Mouse (Mus musculus): Measurements from ENCODE around the gene Ms4a4d. TPM values are rescaled to one million over a fixed set of nuclear protein-coding genes. Genes with fewer than 3 reads are reported as not detected.
"Not testable (repeated sequence)": the region's sequence is repeated elsewhere in the genome, so short reads cannot be mapped to it uniquely, and the experiment has no call there.

Ms4a4d gene
- polyA plus RNA-seq, 1 experiment from 2014 or later, result not detected

DNA sequence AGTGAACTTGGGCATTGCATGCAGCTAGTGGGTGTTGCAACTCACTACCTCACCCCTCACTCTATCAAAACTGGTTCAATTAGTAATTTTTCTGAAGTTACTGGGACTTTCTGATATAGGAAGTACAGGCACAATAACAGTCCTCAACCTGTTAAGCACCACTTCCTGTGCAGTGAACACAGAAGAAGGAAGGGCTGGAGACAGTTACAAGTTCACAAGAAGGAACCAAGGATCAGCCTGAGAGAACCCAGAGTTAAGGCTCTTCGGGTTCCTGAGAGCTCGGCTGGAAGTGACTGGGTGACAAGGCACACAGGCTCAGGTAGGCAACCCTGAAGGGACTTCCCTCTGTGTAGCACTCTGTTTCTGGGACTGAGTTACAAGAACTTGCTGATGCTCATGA is 18.2 kb upstream of the Ms4a4d start:
- 88% methylated on average over 2 of the region's 2 CpGs for WGBS
- not testable (repeated sequence) for H3K36me3 ChIP-seq; H3K27me3 ChIP-seq; H3K9me3 ChIP-seq (replicated peaks); H3K4me1 ChIP-seq; ATAC-seq (ENCODE audit: low FRiP score); H3K9ac ChIP-seq; H3K27ac ChIP-seq; H3K4me3 ChIP-seq; H3K4me2 ChIP-seq (replicated peaks)

DNA sequence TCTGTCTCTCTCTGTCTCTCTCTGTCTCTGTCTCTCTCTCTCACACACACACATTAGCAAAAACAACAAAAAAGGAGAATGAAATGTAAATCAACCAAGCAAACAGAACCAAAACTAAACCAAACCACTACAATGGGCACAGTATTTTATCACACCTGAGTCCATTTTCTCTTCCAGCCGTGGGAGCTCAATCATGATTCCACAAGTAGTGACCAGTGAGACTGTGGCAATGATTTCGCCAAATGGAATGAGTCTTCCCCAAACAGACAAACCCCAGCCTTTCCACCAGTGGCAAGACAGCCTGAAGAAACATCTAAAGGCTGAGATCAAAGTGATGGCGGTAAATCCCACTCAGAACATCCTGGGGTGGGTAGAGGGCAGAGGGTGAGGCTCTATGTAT is 16.5 kb upstream of the Ms4a4d start:
- no peak overlapping the region for H3K9ac ChIP-seq
- H3K4me3 ChIP-seq, result no peak overlapping the region
- no peaks in the 10 kb centered on the region for H3K36me3 ChIP-seq
- no peaks in the 10 kb centered on the region for H3K4me1 ChIP-seq
- no peak overlapping the region for H3K27ac ChIP-seq
- no peaks in the 10 kb centered on the region for H3K9me3 ChIP-seq (replicated peaks)
- H3K27me3 ChIP-seq, result no peaks in the 10 kb centered on the region
- WGBS, result 89% methylated on average over 3 of the region's 3 CpGs
- no peak for ATAC-seq (ENCODE audit: low FRiP score)
- no peak overlapping the region for H3K4me2 ChIP-seq (replicated peaks)

DNA sequence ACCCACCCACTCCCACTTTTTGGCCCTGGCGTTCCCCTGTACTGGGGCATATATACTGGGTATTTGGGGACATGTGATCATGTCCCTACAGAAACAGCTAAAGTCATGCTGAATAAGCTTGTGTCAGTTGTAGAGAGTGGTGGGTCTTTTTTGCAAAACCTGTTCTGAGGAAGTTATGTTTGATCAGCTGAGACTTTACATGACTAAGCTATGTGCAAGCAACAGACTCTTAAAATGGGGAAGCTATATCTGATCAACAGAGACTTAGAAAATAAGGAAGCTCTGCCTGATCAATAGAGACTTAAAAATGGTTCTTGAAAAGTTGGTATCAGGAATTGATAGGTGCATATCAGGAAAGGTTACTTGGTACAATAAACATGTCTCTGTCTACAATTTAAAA is 3.2 kb upstream of the Ms4a4d start:
- ATAC-seq (ENCODE audit: low FRiP score), result no peak
- Histone ChIP-seq H3K4me3 (no peak overlapping the region), H3K27me3 (no peaks in the 10 kb centered on the region), H3K9ac (no peak overlapping the region), H3K9me3 (replicated peaks) (no peaks in the 10 kb centered on the region), H3K4me1 (no peaks in the 10 kb centered on the region), H3K27ac (no peak overlapping the region), H3K4me2 (replicated peaks) (no peak overlapping the region), H3K36me3 (no peaks in the 10 kb centered on the region)
- 87% methylated on average over 1 of the region's 1 CpGs for WGBS

DNA sequence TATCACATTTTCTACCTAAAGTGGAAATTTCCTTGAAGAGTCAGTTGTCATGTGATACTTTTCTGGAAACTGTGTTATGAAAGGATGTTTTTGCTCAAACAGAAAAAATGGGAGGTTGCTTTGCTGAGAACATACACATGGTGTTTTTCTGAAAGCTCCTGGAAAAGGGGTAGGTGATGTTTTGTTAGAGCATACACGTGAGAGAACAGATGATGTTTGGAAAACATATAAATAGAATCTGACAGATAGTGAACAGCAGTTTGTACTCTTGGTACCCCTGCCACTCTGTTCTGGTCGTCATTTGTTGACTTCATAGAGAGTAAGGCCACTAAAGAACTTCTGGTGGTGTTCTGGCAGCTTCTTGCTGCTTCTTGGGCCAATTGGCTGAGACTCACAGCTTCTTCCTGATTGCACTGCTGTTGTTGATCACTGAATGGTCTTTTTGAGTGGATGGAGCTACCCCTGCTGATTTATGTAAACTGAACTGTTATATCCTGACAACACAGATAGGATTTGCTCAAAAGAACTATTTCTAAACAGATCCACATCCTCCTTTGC is 2.6 kb upstream of the Ms4a4d start:
- Histone ChIP-seq H3K4me3 (no peak overlapping the region), H3K9ac (no peak overlapping the region), H3K36me3 (no peaks in the 10 kb centered on the region), H3K27me3 (no peaks in the 10 kb centered on the region), H3K9me3 (replicated peaks) (no peaks in the 10 kb centered on the region), H3K27ac (no peak overlapping the region), H3K4me1 (no peaks in the 10 kb centered on the region), H3K4me2 (replicated peaks) (no peak overlapping the region)
- WGBS, result 67% methylated on average over 2 of the region's 2 CpGs
- ATAC-seq (ENCODE audit: low FRiP score), result no peak

DNA sequence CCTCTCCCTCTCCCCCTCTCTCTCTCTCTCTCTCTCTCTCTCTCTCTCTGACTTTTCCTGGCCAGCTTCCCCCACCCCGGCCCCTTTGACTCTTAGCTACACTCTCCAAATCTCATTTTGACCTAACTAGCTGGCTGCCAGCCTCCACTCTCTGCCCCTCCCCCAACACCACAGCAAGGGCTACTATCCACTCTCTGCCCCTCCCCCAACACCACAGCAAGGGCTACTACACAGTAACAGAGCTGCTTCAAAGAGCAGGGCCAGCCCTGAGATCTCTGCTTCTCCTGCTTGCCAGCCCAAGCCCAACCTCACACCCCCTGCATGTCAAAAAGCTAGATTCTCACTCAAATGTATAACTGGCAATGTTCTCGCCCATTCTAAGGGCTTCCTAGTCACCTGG is 735 bp downstream of the Ms4a4d start:
- H3K9ac ChIP-seq, result no peak overlapping the region
- H3K9me3 ChIP-seq (replicated peaks), result no peaks in the 10 kb centered on the region
- 19% methylated on average over 2 of the region's 2 CpGs for WGBS
- no peak for ATAC-seq (ENCODE audit: low FRiP score)
- no peak overlapping the region for H3K4me3 ChIP-seq
- no peaks in the 10 kb centered on the region for H3K27me3 ChIP-seq
- no peak overlapping the region for H3K4me2 ChIP-seq (replicated peaks)
- H3K4me1 ChIP-seq, result no peaks in the 10 kb centered on the region
- H3K36me3 ChIP-seq, result no peaks in the 10 kb centered on the region
- no peak overlapping the region for H3K27ac ChIP-seq

DNA sequence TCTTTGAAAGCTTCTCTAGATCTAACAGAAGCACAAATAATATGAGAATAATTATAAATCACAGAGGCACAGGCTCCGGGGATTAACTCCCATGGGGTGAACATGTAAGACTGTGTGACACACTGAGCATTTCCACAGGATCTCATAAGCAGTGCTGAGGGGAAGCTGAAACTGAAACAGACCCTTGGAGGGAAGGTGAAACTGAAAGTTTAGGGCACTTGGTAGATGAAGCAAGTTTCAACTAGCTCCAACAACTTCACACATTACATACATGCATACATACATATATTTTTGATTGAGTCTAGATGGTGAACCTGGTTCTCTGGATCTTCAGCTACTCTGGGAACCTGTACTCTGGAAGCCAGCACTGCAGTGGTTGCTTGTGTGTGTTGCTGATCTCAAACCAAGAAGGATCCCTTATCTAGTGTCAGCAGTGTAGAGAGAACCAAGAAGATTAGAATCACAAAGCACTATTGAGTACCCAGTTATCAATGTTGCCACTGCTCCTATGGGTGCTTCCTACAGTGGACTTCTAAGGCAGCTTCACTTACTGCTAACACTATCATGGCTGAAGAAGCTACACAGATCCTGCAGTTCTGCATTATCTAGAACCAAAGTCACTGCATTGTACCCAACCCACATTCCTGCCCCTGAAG is 3.7 kb downstream of the Ms4a4d start:
- WGBS, result 82% methylated on average over 1 of the region's 1 CpGs

DNA sequence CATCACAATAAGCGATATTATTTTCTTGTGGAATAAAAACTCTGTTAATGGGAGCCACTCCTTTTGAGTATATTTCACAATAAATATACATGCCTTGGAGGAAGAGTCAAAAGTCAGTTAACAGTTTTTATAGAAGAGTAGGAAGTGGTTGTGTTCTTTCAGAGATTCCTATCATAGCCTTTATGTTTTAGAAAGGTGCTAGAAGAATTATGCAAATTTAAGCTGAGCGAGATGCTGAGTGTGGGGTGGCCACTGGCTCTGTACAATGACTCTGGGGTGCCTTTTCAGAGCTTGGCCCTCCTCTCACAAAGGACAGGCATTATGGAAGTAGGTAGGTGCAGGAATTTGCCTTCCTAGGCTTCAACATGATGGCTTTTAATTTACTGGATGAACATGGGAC is 7.8 kb downstream of the Ms4a4d start:
- 81% methylated on average over 2 of the region's 2 CpGs for WGBS
- H3K4me1 ChIP-seq; H3K9ac ChIP-seq; H3K27me3 ChIP-seq; H3K36me3 ChIP-seq; H3K4me2 ChIP-seq (replicated peaks); ATAC-seq (ENCODE audit: low FRiP score); H3K9me3 ChIP-seq (replicated peaks); H3K4me3 ChIP-seq; H3K27ac ChIP-seq: not testable (repeated sequence)

More for the DNA sequence above, 3.7 kb downstream of the Ms4a4d start:
- H3K27me3 ChIP-seq; H3K4me3 ChIP-seq; H3K27ac ChIP-seq; ATAC-seq (ENCODE audit: low FRiP score); H3K36me3 ChIP-seq; H3K9ac ChIP-seq; H3K4me1 ChIP-seq; H3K9me3 ChIP-seq (replicated peaks); H3K4me2 ChIP-seq (replicated peaks): not testable (repeated sequence)

DNA sequence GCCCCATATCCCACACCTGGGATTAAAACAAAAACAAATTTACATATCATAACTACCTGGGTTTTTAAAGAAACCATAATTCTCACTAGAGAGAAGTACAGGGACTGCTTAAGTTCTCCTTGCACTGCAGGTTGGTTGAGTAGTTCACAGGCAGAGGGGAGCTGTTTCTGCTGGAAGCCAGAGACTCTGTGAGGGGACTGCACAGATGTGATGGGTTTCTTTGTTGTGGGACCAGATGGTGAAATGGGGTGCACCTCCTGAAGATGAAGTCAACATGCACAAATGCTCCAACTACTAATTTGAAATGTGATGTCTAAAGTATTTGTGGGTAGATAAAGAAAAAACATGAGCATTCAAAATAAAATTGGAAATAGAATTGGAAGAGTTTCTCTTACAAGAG is 11.3 kb downstream of the Ms4a4d start:
- no peak overlapping the region for H3K4me2 ChIP-seq (replicated peaks)
- H3K27ac ChIP-seq, result no peak overlapping the region
- H3K27me3 ChIP-seq, result no peaks in the 10 kb centered on the region
- H3K4me3 ChIP-seq, result no peak overlapping the region
- H3K9ac ChIP-seq, result no peak overlapping the region
- H3K9me3 ChIP-seq (replicated peaks), result no peaks in the 10 kb centered on the region
- no peaks in the 10 kb centered on the region for H3K36me3 ChIP-seq
- no peaks in the 10 kb centered on the region for H3K4me1 ChIP-seq
- no peak for ATAC-seq (ENCODE audit: low FRiP score)

DNA sequence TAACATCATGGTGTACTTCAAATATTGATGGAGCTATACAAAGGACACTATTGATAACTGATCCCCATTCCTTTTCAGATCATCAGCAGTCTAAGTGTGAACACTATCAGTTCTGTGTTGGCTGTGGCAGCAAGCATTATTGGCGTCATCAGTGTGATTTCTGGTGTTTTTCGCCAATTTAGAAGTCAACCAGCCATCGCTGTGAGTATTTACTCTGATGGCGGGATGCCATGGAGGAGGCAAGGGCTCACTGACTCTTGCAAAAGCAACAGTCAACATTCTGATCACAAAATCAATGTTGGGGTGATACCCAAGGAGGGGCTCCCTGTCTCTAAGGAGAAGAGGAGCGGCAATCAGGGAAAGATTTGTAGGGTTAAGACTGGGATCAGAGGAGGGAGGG is 18.1 kb downstream of the Ms4a4d start:
- no peak overlapping the region for H3K4me3 ChIP-seq
- H3K9me3 ChIP-seq (replicated peaks), result no peaks in the 10 kb centered on the region
- no peak overlapping the region for H3K27ac ChIP-seq
- ATAC-seq (ENCODE audit: low FRiP score), result no peak
- H3K36me3 ChIP-seq, result no peaks in the 10 kb centered on the region
- WGBS, result 91% methylated on average over 5 of the region's 5 CpGs
- no peak overlapping the region for H3K4me2 ChIP-seq (replicated peaks)
- H3K9ac ChIP-seq, result no peak overlapping the region
- H3K4me1 ChIP-seq, result no peaks in the 10 kb centered on the region
- H3K27me3 ChIP-seq, result no peaks in the 10 kb centered on the region

DNA sequence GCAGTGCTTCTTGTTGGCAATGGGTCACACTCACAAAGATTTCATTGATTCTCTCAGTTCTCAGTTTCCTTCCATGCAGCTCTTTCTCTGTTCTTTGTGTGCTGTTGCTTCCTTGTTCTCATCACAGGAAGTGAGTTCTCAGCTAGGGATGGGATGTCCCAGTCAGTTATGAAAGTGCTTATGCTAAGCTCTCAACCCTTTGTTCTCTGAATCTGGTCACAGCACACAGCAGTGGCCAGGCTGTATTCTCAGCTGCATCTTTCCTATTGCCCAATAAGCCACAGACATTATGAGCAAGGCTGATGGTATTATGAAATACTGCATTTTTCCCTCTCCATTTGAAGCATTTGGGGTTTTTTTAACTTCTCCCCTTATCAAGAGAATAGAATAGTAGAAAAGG is 23.0 kb downstream of the Ms4a4d start:
- not testable (repeated sequence) for H3K4me3 ChIP-seq; ATAC-seq (ENCODE audit: low FRiP score); H3K27ac ChIP-seq; H3K9me3 ChIP-seq (replicated peaks); H3K27me3 ChIP-seq; H3K4me2 ChIP-seq (replicated peaks); H3K36me3 ChIP-seq; H3K4me1 ChIP-seq; H3K9ac ChIP-seq

DNA sequence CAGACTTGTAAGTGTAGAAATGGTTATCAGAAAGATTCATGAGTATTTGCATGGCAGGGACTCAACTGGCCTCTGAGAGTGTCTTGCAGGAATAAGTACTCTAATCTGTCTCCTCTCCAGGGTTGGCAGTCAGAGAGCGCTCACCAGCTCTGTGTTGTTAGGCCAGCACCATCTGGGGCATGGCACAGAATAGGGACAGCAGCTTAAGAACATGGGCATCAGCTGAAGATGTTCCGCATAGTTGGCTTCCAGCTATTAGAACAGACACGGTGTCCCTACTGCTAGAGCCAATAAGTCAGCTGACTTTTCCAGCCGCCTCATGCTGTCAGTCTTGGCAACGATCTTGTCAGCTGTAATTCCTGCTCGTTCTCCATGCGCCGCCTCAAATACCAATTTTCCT is 38.4 kb downstream of the Ms4a4d start:
- Histone ChIP-seq H3K9ac (no peak overlapping the region), H3K27me3 (no peaks in the 10 kb centered on the region), H3K27ac (no peak overlapping the region), H3K4me1 (no peaks in the 10 kb centered on the region), H3K4me3 (no peak overlapping the region), H3K36me3 (no peaks in the 10 kb centered on the region), H3K4me2 (replicated peaks) (no peak overlapping the region), H3K9me3 (replicated peaks) (no peaks in the 10 kb centered on the region)
- 86% methylated on average over 8 of the region's 8 CpGs for WGBS
- ATAC-seq (ENCODE audit: low FRiP score), result no peak

DNA sequence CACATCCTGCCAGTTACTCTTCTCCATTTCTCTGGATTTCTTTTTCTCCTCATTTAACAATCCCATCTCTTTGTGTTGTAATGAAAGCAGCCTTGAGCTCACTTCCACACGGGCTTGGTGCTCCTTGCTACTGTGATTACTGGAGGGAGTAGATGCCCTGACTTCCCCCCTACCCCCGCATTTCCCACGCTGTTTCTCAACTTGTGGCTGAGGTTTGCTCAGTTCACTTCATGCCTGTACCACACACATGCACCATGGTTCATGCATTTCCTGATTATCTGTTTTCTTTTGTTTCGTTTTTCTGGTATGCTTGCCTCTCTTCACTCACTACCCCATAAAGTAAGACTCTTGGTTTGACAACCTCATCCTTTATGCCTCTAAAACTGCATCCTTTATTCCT is 52.6 kb downstream of the Ms4a4d start:
- no peaks in the 10 kb centered on the region for H3K27me3 ChIP-seq
- no peak overlapping the region for H3K27ac ChIP-seq
- no peak overlapping the region for H3K9ac ChIP-seq
- WGBS, result 72% methylated on average over 4 of the region's 4 CpGs
- no peaks in the 10 kb centered on the region for H3K9me3 ChIP-seq (replicated peaks)
- no peak for ATAC-seq (ENCODE audit: low FRiP score)
- H3K4me3 ChIP-seq, result no peak overlapping the region
- H3K36me3 ChIP-seq, result no peaks in the 10 kb centered on the region
- H3K4me2 ChIP-seq (replicated peaks), result no peak overlapping the region
- no peaks in the 10 kb centered on the region for H3K4me1 ChIP-seq

DNA sequence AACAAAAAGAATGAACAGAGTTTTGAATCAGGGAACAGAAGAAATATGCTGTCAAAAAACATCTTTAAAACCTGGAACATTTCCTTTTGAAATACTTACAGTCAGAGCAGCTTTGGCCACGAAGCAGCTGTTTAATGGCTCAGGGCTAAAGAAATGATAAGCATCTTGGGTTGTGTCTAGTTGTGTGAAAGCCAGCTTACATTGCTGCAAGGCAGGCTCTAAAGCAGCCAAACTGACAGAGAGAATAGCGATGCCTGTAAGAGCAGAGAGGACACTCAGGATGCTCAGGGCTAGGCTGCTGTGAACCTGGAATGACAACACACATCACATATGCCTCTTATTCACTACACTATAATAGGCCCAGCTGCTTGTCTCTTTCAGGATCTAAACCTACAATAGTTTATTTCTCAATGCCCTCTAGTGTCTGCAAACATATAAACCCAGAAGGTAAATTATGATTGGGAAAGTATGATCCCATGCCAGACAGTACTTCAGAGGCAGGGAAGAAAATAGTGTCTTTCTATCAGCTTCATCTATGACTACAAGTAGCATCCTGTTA is 53.4 kb downstream of the Ms4a4d start:
- Histone ChIP-seq H3K4me3 (no peak overlapping the region), H3K9me3 (replicated peaks) (no peaks in the 10 kb centered on the region), H3K27me3 (no peaks in the 10 kb centered on the region), H3K4me2 (replicated peaks) (no peak overlapping the region), H3K27ac (no peak overlapping the region), H3K4me1 (no peaks in the 10 kb centered on the region), H3K9ac (no peak overlapping the region), H3K36me3 (no peaks in the 10 kb centered on the region)
- ATAC-seq (ENCODE audit: low FRiP score), result no peak
- 80% methylated on average over 2 of the region's 2 CpGs for WGBS
